Mouse (Mus musculus) CD8-positive naive resting alpha-beta T cell, adult 57 days (primary cell): ENCODE results near the gene Pik3cb. TPM values are rescaled to one million over a fixed set of nuclear protein-coding genes. Genes with fewer than 3 reads are reported as not detected.

Experiments
- total RNA-seq: library from RNA; stranded (reverse); gene quantifications from one replicate; pipeline ENCODE4 v1.2.4, GENCODE M21; 2023

Pik3cb gene
- total RNA-seq, result 6.9 TPM

DNA sequence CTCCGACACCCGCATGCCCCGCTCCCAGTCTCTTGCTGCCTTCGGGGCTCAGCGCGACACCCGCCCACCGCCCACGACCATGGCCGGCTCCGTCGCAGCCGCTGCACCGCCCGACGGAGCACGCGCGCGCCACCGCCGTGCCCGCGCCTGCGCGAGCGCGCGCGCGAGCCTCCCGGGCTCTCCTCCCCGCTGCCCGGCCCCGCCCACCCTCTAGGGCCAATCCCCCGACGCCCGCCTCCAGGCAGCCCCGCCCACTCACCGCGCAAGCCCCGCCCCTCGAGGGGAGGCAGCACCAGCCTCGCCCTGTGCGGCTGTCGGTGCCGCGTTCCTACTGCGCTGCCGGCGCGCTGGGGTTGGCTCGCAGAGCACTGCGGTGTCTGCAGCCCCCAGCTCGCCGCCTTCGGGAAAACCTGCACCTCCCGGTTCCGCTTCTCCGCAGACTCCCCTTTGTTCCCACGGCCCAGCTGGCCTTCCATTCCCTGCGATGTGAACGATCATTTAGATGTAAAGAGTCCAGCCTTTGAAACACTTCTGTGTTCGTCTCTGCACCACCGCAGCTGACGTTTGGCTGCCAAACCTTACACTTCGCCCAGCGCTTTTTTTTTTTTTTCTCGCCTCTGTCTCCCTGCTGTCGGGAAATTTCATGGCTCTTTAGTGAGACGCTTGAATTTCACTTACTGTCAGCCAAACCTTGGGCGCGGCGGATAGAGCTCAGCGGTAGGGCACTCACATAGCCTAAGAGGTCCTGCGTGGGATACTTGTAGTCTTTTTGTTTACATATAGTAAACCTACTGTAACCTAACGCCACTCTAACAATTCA is at the start of gene Pik3cb:
Gene Pik3cb, minus strand, starts transcription at position 559 of the 820 bp plus-strand sequence.

DNA sequence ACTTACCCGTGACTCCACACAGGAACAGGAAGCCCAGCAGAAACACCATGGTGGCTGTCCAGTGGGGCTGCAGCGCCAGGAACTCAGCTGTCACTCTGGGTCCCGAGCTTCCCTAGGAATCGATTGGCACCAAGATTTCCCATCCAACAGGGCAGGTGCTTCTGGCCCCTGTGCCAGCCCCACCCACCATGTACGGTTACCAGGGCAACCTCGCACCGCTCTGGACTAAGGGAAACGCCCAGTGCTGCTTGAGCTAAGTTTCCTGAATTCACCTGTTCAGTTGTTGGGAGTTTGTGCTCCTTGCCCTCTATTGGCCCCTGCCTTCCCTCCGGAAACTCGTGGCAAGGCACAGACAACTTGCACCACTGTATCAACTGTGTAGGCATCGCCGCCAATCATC is 104.8 kb downstream of the Pik3cb start, which contains the start of gene Gm1123:
Gene Gm1123, minus strand, starts transcription at position 141 of the 400 bp plus-strand sequence.

Other genes with a start within 250 kb of the Pik3cb start
- gene 7420426K07Rik, start 237.5 kb downstream of the Pik3cb start, total RNA-seq, result not detected
- gene Foxl2, start 185.3 kb downstream of the Pik3cb start, total RNA-seq, result not detected
- gene Faim, start 154.2 kb downstream of the Pik3cb start, total RNA-seq, result 29.0 TPM
- gene Gm1123, start 104.9 kb downstream of the Pik3cb start, total RNA-seq, result not detected
- not detected for gene Faiml, start 96.6 kb upstream of the Pik3cb start, total RNA-seq
- gene Cep70, start 102.7 kb upstream of the Pik3cb start, total RNA-seq, result 6.3 TPM
- gene Esyt3, start 217.9 kb upstream of the Pik3cb start, total RNA-seq, result not detected